Mouse (Mus musculus) myocyte (in vitro differentiated cells): ENCODE measurements around the gene Mrps33. TPM values are rescaled to one million over a fixed set of nuclear protein-coding genes. Genes with fewer than 3 reads are reported as not detected.
A peak's percentile ranks its signal among the peaks of the same experiment; 100 is the strongest.

ENCODE experiments used
- H3K27me3 ChIP-seq: one replicate; pipeline ENCODE4 v1.6.1; 2011; ENCODE audit not compliant: control insufficient read depth, insufficient read depth, insufficient read length
- H3K36me3 ChIP-seq: one replicate; pipeline ENCODE4 v1.6.1; 2011; ENCODE audit not compliant: control insufficient read depth, insufficient read depth
- H3K4me2 ChIP-seq: one replicate; pipeline ENCODE4 v1.6.1; 2011; ENCODE audit warnings: low read depth, control low read depth
- H3K4me3 ChIP-seq: one replicate; pipeline ENCODE4 v1.5.1; 2011; ENCODE audit warnings: mild to moderate bottlenecking, control low read depth, moderate library complexity
- H3K79me2 ChIP-seq: one replicate; pipeline ENCODE4 v1.6.1; 2011; ENCODE audit not compliant: control insufficient read depth, insufficient read depth
- H3ac ChIP-seq: one replicate; pipeline ENCODE4 v1.6.1; 2011; ENCODE audit not compliant: control insufficient read depth, insufficient read length
- CEBPB ChIP-seq: IDR thresholded peaks from 2 replicates; pipeline ENCODE4 v1.6.1; 2011; ENCODE audit warnings: mild to moderate bottlenecking, moderate library complexity; ENCODE audit not compliant: poor library complexity, insufficient read depth, severe bottlenecking
- E2F4 ChIP-seq: IDR thresholded peaks from one replicate; pipeline ENCODE4 v1.6.1; 2011; ENCODE audit warnings: mild to moderate bottlenecking, control low read depth, moderate library complexity; ENCODE audit not compliant: insufficient read depth
- MAX ChIP-seq: IDR thresholded peaks from one replicate; pipeline ENCODE4 v1.6.1; 2011; ENCODE audit warnings: low read depth, mild to moderate bottlenecking, control low read depth
- MYOD1 ChIP-seq, 3 experiments: IDR thresholded peaks; one replicate each; pipeline ENCODE4 v1.6.1; 2011; ENCODE audit warnings: control low read depth in 2 of 3, low read depth in 2 of 3, mild to moderate bottlenecking in 2 of 3, moderate library complexity in 1 of 3; ENCODE audit not compliant: insufficient read length in 2 of 3, control insufficient read depth in 1 of 3
- MYOG ChIP-seq, 3 experiments: IDR thresholded peaks; one replicate each; pipeline ENCODE4 v1.6.1; 2011; ENCODE audit warnings: control low read depth in 2 of 3, low read depth in 2 of 3, mild to moderate bottlenecking in 2 of 3; ENCODE audit not compliant: insufficient read length in 2 of 3, control insufficient read depth in 1 of 3, insufficient read depth in 1 of 3
- POLR2A ChIP-seq: IDR thresholded peaks from one replicate; pipeline ENCODE4 v1.6.1; 2011; ENCODE audit warnings: low read depth, mild to moderate bottlenecking, control low read depth, moderate library complexity; ENCODE audit not compliant: insufficient read length
- POLR2AphosphoS2 ChIP-seq: IDR thresholded peaks from one replicate; pipeline ENCODE4 v1.6.1; 2011; ENCODE audit warnings: low read depth, control low read depth; ENCODE audit not compliant: insufficient read length
- REST ChIP-seq: IDR thresholded peaks from one replicate; pipeline ENCODE4 v1.6.1; 2011; ENCODE audit warnings: mild to moderate bottlenecking, control low read depth, moderate library complexity; ENCODE audit not compliant: insufficient read depth, insufficient read length
- SRF ChIP-seq: IDR thresholded peaks from one replicate; pipeline ENCODE4 v1.6.1; 2011; ENCODE audit warnings: low read depth; ENCODE audit not compliant: control insufficient read depth, insufficient read length
- TCF12 ChIP-seq: IDR thresholded peaks from one replicate; pipeline ENCODE4 v1.6.1; 2011; ENCODE audit warnings: mild to moderate bottlenecking, control low read depth; ENCODE audit not compliant: poor library complexity, insufficient read depth, severe bottlenecking
- TCF3 ChIP-seq: IDR thresholded peaks from one replicate; pipeline ENCODE4 v1.6.1; 2011; ENCODE audit warnings: low read depth, control low read depth; ENCODE audit not compliant: insufficient read length
- USF1 ChIP-seq: IDR thresholded peaks from one replicate; pipeline ENCODE4 v1.6.1; 2011; ENCODE audit warnings: low read depth, mild to moderate bottlenecking, control low read depth, moderate library complexity
- polyA plus RNA-seq: library from polyadenylated mRNA; unstranded; fragments of >200 nt; fragmentation: generic; extraction: Trizol; gene quantifications from one replicate; pipeline ENCODE4 v1.2.1, GENCODE M21; 2012; ENCODE audit warnings: missing spikeins

The Mrps33 gene
- polyA plus RNA-seq = 113 TPM

DNA sequence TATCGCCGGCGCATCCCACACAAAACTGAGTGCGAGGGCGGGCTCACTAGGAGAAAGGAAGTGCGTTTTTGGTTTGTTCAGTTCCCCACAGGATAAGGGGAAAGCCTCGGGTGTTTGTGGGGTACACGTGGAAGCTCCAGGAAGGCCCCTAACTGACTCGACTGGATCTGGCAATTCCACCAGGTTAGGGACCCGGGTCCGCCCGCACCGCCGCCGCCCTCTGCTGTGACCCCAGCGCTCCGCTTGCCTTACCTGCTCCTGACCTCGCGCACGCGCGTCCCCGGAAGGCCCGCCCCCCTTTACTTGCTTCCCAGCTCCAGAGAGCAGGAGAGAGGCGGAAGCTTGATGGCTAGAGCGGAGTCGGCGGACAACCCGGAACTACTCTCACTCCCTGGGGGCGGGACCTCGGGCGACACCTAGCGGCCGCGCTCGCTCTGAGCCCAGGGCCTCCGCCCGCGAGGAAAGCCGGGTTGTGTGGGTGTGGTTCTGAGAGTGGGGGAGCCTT, at the start of gene Mrps33:
TSS of gene Mrps33 (minus strand) at position 377 of the 505 bp plus-strand sequence.
- Histone ChIP-seq H3K4me2 (peak within 1 kb of the TSS; percentile 92), H3K4me3 (peak within 1 kb of the TSS; percentile 51)

DNA sequence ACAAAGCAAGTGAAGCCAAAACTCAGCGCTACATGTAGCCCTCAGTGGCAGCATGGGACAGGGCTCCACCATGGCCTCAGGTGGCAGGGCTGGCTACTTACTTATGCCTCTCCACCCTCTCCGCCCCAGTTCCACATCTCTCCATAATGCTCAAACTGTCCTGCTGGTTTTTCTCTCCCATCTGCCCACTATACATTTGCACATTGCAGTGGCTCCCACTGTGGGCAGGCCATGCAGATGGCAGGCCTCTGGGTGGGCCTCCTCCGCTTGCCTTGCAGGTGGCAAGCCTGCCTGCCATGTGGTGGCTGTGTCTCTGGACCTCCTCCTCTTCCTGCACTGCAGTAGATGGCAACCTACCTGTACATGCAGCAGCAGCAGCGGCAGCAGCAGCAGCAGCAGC, 38.9 kb upstream of the Mrps33 start:
- Histone ChIP-seq H3ac (no peak overlapping the region), H3K4me3 (no peak overlapping the region), H3K4me2 (no peak overlapping the region), H3K27me3 (peaks cover 7% of the 10 kb centered on the region), H3K36me3 (no peaks in the 10 kb centered on the region), H3K79me2 (no peaks in the 10 kb centered on the region)
- TF ChIP-seq TCF12 (no peak), REST (no peak), POLR2A (no peak), E2F4 (no peak), MYOG (IDR thresholded peaks at IDR 0.05; ENCODE audit: control insufficient read depth in 1 of 3, insufficient read depth in 1 of 3, insufficient read length in 2 of 3, low read depth in 2 of 3) (no peak), USF1 (no peak), MYOD1 (IDR thresholded peaks at IDR 0.05; ENCODE audit: control insufficient read depth in 1 of 3, insufficient read length in 2 of 3, low read depth in 2 of 3) (no peak), MAX (no peak), TCF3 (no peak), SRF (no peak), POLR2AphosphoS2 (no peak), CEBPB (no peak)

More for the DNA sequence above, at the start of gene Mrps33:
- Histone ChIP-seq H3ac (no peak within 1 kb of the TSS), H3K27me3 (no peaks in the 10 kb centered on the region), H3K79me2 (peaks cover 21% of the 10 kb centered on the region), H3K36me3 (no peaks in the 10 kb centered on the region)
- peak; percentile 69 for TF ChIP-seq POLR2AphosphoS2
- TF ChIP-seq SRF = no peak
- TF ChIP-seq MYOD1 (IDR thresholded peaks at IDR 0.05; ENCODE audit: control insufficient read depth in 1 of 3, insufficient read length in 2 of 3, low read depth in 2 of 3) = peak in 1 of 3 experiments; percentile 15
- peak; percentile 21 for TF ChIP-seq E2F4
- TF ChIP-seq USF1 = no peak
- peak; percentile 81 for TF ChIP-seq POLR2A
- no peak for TF ChIP-seq MAX

DNA sequence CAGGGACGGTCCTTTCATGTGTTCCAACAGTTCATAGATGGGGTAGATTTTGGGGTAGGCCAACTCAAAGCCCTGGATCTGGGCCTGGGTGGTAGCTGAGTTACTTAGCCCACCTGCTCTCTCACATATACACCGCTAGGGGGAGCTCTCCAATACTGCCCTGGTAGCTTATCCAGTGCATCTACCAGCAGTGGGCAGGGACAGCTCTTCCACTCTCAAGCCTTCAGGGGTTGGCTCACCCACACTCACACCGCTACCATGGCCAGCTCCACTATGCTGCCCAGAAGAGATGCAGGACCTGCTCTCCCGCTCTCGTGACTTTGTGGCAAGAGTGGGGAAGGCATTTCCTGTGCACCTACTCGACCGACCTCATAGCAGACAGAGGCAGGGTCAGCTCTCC, 38.0 kb upstream of the Mrps33 start:
- H3K36me3 ChIP-seq = no peaks in the 10 kb centered on the region
- TF ChIP-seq REST (peak; percentile 57), MAX (no peak)
- H3K4me3 ChIP-seq = no peak overlapping the region
- H3K27me3 ChIP-seq = peaks cover 7% of the 10 kb centered on the region
- no peak overlapping the region for H3K4me2 ChIP-seq
- no peak overlapping the region for H3ac ChIP-seq
- no peaks in the 10 kb centered on the region for H3K79me2 ChIP-seq

DNA sequence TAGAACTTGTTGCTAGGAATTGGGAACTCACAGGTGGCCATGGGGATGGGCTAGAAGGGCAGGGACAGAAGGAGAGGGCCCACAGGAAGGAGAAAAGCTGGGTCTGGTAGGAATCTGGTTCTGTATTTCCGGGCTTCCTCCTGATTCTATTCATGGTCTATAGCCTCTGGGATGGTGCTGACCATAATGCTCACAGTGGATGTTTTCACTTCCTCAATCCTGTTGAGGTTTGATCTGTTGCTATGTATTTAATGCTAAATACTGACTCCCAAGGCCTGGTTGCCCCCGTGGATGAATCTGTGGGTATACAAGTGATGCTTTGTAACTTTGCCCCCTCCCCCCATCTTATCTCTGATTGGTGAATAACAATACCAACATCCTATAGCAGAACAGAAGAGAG, 36.8 kb upstream of the Mrps33 start:
- no peak overlapping the region for H3K4me3 ChIP-seq
- H3K4me2 ChIP-seq = no peak overlapping the region
- H3K36me3 ChIP-seq = no peaks in the 10 kb centered on the region
- H3ac ChIP-seq = no peak overlapping the region
- no peaks in the 10 kb centered on the region for H3K79me2 ChIP-seq
- TF ChIP-seq TCF12 = no peak
- no peak for TF ChIP-seq E2F4
- H3K27me3 ChIP-seq = peaks cover 7% of the 10 kb centered on the region

DNA sequence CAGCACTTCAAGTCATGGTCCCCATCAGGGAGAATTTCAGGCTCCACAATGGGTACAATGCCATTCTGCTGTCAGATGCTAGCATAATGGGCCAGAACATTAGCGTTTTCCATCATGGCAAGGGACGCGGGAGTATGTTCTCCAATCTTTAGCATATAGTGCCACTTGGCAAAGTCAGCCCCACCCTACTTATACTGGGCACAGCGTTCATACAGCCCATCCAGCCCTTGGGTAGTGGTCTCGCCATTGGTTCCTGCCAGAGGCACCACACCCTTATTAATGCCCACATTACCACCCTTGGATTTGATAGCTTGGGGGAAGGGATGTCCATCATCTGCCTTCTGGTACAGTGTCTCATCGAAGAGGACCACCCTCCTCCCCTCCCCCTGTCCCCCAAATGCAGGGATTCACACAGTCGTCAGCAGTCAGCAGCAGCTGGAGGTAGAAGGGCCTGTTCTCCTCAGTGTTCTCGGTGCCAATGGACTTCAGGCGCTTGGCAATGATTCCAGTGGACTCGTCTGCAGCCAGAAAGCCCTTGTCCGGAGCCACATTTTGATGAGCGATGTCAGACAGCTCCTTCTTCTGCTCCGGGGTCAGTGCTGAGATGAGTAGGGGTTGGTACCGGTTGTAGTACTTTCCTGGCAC, 33.0 kb upstream of the Mrps33 start:
- no peak for TF ChIP-seq SRF
- TF ChIP-seq CEBPB = no peak
- TF ChIP-seq TCF12 = no peak
- no peak for TF ChIP-seq E2F4
- no peak for TF ChIP-seq MAX
- no peak for TF ChIP-seq USF1
- TF ChIP-seq REST = no peak
- no peak for TF ChIP-seq TCF3
- no peak for TF ChIP-seq POLR2A
- TF ChIP-seq POLR2AphosphoS2 = no peak
- no peak for TF ChIP-seq MYOG (IDR thresholded peaks at IDR 0.05; ENCODE audit: control insufficient read depth in 1 of 3, insufficient read depth in 1 of 3, insufficient read length in 2 of 3, low read depth in 2 of 3)
- no peak for TF ChIP-seq MYOD1 (IDR thresholded peaks at IDR 0.05; ENCODE audit: control insufficient read depth in 1 of 3, insufficient read length in 2 of 3, low read depth in 2 of 3)
- Histone ChIP-seq H3K4me3 (no peak overlapping the region), H3K36me3 (no peaks in the 10 kb centered on the region), H3ac (no peak overlapping the region), H3K79me2 (no peaks in the 10 kb centered on the region), H3K4me2 (no peak overlapping the region), H3K27me3 (no peaks in the 10 kb centered on the region)
